Mouse (Mus musculus): Measurements from ENCODE around the gene Bfsp2.
"Not testable (repeated sequence)": the region's sequence is repeated elsewhere in the genome, so short reads cannot be mapped to it uniquely, and the experiment has no call there.

Bfsp2 gene

DNA sequence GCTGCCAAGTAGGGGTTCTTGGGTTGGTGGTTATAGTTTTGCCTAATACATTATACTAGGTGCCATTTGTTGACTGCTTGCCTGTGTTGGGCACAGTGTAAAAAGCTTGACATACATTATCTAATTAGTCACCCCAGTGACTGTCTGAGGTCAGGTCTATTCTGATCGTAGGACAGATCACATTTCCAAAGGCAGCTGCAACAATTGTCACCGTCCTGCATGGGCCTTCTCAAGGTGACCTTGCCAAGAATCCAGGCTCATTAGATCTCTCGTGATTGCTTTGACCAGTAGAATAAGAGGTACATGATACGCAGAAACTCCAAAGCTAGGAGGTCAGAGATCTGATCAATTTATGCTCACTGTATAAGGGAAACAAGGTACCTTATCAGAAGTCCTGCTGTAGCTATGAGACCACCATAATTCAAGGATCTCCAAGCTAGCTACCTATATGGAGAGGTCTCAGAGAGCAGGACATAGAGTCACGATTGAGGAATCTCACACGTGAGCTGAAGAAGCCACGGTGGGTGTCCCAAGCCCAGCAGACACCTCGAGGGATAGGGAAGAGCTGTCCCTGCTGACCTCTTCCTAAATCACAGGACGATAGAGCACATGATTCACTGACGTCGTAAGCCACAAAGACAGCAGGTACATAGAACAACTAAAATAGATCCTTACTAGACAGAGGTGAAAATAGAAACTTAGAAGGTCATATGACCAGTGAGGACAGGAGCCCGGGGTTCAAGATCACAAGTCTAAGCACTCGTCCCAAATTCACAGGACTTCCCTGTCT is 49.6 kb downstream of the Bfsp2 start:
- no peak for DNase-seq (ENCODE audit: low spot score in 2 of 2)

GRCm38 (mm10) chr9:103426425-103426824 is 53.8 kb downstream of the Bfsp2 start:
- DNase-seq (ENCODE audit: low spot score in 2 of 2) = no peak

- no peak for DNase-seq (ENCODE audit: low spot score in 2 of 2)
These were observed 55.4 kb downstream of the Bfsp2 start for GRCm38 (mm10) chr9:103424869-103425268.

GRCm38 (mm10) chr9:103423951-103424350 is 56.3 kb downstream of the Bfsp2 start:
- DNase-seq (ENCODE audit: low spot score in 2 of 2) = no peak

- DNase-seq (ENCODE audit: low spot score in 2 of 2) = no peak
These were observed 56.8 kb downstream of the Bfsp2 start for GRCm38 (mm10) chr9:103423384-103423783.

GRCm38 (mm10) chr9:103422847-103423246 is 57.4 kb downstream of the Bfsp2 start:
- DNase-seq (ENCODE audit: low spot score in 2 of 2) = no peak

DNA sequence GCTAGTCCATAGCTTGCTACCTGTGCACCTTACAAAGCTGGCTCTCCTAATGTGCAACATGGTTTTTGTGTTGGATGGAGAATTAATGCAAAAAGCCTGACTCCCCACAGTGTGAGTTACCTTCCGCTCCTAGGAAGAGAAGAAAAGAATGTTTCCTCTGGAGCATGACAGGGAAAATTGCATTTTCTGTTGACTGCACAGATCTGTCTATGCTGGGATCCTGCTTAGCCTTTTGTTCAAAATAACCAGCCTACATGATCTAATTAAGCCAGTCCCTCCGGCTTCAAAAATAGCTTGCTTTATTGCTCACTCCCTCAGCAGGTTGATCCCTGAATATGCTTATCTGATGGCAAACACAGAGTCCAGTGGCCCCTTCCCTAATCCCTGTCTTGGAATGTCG is 59.4 kb downstream of the Bfsp2 start:
- DNase-seq (ENCODE audit: low spot score in 2 of 2) = no peak

GRCm38 (mm10) chr9:103418786-103419185 is 61.4 kb downstream of the Bfsp2 start:
- DNase-seq (ENCODE audit: low spot score in 2 of 2) = no peak

DNA sequence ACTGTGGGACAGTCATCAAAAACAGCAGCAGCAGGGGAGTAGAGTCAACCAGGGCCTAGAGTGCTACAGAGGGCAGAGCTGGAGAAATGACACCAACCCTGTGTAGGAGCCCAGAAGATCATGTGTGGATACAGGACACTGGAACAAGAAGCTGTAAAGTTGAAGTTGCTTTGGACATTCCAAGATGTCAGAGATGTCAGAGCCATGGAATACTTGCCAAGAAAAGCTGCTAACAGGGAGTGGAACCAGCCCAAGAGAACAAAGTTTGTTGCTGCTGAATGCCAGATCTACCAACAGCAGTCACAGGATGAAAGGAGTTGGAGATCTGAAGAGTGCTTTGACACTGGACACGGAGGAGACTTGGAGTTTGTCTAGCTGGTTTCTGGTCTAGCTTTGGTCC is 62.0 kb downstream of the Bfsp2 start:
- DNase-seq (ENCODE audit: low spot score in 2 of 2) = not testable (repeated sequence)

GRCm38 (mm10) chr9:103413457-103413856 is 66.8 kb downstream of the Bfsp2 start:
- no peak for DNase-seq (ENCODE audit: low spot score in 2 of 2)

DNA sequence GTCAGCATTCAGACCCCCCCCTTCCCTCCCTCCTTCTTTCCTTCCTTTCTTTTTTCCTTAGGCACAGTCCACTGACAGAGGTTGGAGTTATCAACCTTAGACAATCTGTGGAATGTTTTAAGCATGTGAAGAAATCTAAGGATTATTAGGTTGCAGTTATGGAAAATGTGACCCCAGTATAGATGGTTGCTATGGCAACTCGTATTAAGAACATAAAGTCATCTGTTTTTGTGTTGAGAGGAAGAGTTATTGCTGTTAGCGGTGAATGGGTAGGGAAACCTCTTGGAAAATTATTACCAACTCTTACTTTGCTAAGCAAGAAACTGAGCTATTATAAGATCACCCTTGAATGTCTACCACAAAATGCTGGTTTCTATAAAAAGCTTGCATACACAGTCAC is 71.1 kb downstream of the Bfsp2 start:
- DNase-seq (ENCODE audit: low spot score in 2 of 2) = no peak

DNA sequence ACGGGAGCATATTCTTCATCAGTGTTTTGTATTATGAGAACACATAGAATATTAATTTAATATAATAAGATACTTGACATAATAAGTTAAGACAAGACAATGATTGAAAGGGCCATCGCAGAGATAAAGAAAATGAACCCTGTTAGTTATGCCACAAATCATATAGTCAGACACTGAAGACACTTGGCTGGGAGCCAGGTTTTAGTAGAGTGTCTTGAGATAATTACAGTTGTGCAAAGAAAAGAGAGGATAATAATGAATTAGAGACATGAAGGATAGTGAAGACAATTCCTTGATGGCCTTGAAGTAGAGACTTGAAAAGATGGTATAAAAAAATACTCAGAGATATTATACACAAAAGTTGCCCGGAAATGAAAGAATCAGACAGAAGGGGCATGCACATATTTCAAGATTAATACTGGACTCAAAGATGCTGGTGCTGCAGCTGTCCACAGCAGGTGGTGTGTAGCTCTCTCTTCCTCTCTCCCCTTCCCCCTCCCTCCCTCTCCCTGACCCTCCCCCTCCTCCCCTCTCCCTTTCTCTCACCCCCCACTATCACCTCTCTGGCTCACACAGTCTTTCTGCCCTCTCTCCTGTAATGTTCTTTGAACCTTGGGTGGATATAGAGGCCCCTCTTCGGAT is 72.0 kb downstream of the Bfsp2 start:
- DNase-seq (ENCODE audit: low spot score in 2 of 2) = no peak

DNA sequence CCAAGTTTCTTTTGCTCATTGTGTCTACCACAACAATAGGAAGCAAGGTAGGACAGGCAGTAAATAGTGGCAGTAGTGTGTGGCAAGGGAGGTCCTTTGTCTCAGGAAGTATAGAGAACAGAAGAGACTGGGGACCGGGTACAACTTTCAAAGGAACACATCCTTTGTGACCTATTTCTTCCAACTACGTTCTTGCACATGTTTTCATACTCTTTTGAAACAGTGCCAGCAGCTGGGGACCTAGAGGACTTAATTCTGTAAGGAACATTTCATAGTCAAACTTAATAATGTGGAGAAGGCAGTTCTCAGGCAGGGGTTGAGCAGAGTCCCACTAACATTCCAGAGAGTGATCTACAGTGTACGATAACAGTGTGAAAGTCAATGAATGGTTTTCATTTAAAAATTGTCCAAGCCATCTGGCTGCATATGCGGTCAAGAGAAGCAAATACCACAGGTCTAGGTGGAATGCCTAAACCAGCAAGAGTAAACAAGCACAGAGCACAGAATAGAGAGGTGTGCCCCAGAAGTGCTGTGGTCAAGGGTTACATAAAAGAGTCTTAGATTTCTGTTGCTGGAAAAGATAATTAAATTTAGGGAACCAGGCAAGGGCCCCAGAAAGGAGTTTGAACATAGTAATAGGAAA is 76.8 kb downstream of the Bfsp2 start:
- no peak for DNase-seq (ENCODE audit: low spot score in 2 of 2)

- DNase-seq (ENCODE audit: low spot score in 2 of 2) = peak in 1 of 2 experiments; percentile 8
These were observed 81.6 kb downstream of the Bfsp2 start for GRCm38 (mm10) chr9:103398509-103399157.

DNA sequence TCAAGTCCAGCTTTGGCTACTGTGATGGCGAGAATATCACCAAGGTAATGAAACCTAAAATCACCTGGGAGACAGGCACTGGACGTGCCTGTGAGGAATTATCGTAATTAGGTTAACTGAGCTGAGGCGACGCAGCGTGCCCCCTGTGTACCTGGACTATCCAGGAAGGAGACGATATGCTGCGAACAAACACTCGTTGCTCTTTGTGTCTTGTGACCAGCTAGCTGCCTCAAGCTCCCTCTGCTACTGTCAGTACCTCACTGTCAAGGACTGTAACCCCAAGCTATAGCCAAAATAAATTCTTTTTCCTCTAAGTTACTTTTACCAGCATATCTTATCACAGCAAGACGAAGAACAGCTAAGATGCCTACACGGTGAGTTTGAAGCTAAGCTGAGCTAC is 87.0 kb downstream of the Bfsp2 start:
- DNase-seq (ENCODE audit: low spot score in 2 of 2) = no peak

- DNase-seq (ENCODE audit: low spot score in 2 of 2) = no peak
These were observed 88.3 kb downstream of the Bfsp2 start for GRCm38 (mm10) chr9:103391796-103392372.

DNA sequence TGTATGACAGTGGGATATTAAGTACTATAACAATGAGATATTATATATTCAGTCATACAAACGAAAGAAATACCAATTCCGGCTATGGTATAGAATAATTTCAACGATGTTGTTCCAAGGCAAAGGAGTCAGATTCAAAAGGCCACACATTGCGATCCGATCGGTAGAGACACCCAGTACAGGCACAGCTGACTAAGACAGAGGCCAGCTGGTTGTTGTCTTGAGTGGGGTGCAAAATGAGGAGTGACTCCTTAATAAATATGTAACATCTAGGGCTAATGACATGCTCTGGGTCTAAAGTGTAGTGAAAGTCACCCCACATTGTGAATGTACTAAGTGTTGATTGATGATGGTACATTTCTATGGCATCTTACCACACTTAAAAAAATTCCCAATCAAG is 91.0 kb downstream of the Bfsp2 start:
- DNase-seq (ENCODE audit: low spot score in 2 of 2) = no peak

DNA sequence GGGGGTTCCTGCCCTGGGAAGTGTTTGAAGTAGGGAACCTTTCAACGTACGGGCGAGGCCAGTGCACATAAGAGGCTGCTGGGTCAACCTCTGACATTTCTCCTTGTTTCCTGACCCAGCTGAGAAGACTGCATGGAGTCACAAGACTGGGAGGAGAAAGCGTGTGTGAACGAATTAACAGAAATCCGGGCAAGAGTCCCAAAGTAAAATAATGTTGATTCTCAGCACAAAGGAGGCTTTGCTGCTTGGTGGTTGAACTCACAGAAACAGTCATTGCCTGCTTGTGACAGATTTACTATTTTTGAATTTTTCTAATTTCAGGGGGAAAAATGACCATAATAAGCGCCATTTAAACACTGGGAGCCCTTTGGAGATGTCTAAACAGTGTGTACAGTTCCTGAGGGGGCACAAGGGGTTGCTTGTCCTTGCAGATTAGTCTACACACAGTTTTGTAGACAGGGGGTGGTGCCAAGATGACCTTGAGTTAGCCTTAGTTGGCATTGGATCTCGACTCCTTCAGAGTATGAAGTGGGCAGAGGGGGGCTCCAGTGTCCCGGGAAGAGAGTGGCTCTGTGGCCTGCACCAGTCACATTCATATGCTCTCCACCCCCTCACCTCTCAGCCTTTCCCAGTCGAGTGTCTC is 93.1 kb downstream of the Bfsp2 start:
- no peak for DNase-seq (ENCODE audit: low spot score in 2 of 2)

DNA sequence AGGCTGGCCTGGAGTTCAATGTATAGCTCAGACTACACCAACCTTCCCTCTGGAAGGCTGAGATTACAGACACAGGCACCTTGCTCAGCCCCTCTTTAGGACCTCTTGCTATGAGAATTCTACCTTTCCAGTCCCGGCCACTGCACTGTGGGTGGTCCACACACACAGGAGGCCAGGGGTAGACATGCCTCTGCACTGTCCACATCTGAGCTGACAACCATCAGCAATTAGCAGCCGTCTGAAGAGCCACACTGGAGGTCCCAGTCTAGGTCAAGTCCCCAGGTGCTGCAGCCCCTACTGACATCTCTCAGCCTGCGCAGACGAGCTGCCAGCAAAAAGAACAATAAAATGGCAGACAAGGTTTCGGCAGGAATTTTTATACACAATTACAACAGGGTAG is 93.6 kb downstream of the Bfsp2 start:
- no peak for DNase-seq (ENCODE audit: low spot score in 2 of 2)

GRCm38 (mm10) chr9:103385600-103385999 is 94.6 kb downstream of the Bfsp2 start:
- DNase-seq (ENCODE audit: low spot score in 2 of 2) = no peak

DNA sequence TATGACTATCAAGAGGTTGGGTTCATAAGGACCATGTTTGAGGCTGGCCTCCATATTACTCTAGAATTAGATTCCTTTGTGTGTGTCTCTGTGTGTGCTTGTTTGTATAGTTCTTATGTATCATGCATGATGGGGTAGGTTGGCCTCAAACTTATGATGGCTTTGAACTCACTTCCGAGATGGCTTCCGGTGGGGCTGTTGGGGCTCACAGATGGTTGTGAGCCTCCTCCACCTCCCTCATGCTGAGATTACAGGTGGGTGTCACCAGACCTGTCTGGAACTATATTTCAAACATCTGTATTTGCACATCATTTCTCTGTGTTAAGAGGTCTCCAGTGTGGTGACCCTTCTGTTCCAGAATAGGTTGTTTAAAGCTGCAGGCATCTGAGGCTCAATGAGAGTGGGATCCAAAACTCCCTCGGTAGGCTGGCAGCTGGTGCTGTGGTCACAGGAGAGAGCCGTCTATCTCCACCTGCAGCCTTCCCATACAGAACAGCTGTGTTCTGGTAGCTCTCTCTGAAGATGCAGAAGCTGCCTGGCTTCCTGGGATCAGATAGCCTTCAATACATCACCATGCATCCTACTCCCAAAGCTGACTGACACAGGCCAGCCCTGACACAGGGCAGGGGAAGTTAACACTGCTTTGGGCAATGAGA is 96.0 kb downstream of the Bfsp2 start:
- DNase-seq (ENCODE audit: low spot score in 2 of 2) = no peak
